Mouse (Mus musculus) thymus, adult 2 months (tissue): ENCODE measurements at regions not wholly inside any gene's neighbourhood (a gene's known extent, or its start where the extent isn't known, plus 50 kb on each side); places are given as distances from the start of the nearest gene placed in this dataset.

ENCODE experiments used
- CTCF ChIP-seq: fragments of 200-500 bp; IDR thresholded peaks from 2 replicates; pipeline ENCODE4 v1.5.1; 2012; ENCODE audit warnings: mild to moderate bottlenecking, control low read depth, low read length, moderate library complexity, borderline replicate concordance; ENCODE audit not compliant: control insufficient read depth, poor library complexity, insufficient read depth; ENCODE audit errors: extremely low read depth
- POLR2A ChIP-seq: fragments of 200-500 bp; IDR thresholded peaks from 2 replicates; pipeline ENCODE4 v1.6.1; 2012; ENCODE audit warnings: mild to moderate bottlenecking, low read length, control low read depth, moderate library complexity; ENCODE audit not compliant: control insufficient read depth, poor library complexity, insufficient read depth; ENCODE audit errors: extremely low read depth

GRCm38 (mm10) chr12:54566532-54567425, 89.6 kb downstream of the Sptssa start:
- no peak for TF ChIP-seq POLR2A
- TF ChIP-seq CTCF: no peak
